Mouse (Mus musculus): ENCODE measurements at regions not wholly inside any gene's neighbourhood (a gene's known extent, or its start where the extent isn't known, plus 50 kb on each side); places are given as distances from the start of the nearest gene placed in this dataset.

DNA sequence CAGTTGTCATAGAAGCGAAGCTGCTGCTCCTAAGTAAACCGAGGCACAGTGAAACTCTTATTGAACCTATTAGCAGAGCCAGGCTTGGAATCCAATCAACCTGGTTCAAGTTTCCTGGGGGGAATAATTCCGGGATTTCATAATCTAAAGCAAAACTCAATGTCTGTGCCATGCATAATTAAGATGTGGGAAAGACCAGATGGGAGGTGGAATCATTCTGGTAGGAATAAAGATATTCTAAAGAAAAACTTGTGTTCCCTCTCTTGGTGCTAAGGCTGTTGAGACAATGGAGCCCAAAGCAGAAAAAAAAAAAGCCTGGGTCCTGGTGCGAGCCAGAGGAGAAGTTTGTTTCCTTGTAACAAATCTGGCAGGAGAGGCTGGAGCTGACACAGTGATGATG, 217.7 kb downstream of the Gpat3 start:
- TF ChIP-seq POLR2A (IDR thresholded peaks at IDR 0.05; ENCODE audit: insufficient read depth, low read depth, low read length) (no peak), CTCF (IDR thresholded peaks at IDR 0.05) (no peak)
